Mouse (Mus musculus) lung, adult 18-20 months (tissue): ENCODE data around the gene Pacs2.
A peak's percentile ranks its signal among the peaks of the same experiment; 100 is the strongest.

Experiments used
- DNase-seq, 2 experiments: peaks; one replicate each; pipeline ENCODE4 v3.0.0; 2022; ENCODE audit warnings: mixed read lengths in 2 of 2

The Pacs2 gene

DNA sequence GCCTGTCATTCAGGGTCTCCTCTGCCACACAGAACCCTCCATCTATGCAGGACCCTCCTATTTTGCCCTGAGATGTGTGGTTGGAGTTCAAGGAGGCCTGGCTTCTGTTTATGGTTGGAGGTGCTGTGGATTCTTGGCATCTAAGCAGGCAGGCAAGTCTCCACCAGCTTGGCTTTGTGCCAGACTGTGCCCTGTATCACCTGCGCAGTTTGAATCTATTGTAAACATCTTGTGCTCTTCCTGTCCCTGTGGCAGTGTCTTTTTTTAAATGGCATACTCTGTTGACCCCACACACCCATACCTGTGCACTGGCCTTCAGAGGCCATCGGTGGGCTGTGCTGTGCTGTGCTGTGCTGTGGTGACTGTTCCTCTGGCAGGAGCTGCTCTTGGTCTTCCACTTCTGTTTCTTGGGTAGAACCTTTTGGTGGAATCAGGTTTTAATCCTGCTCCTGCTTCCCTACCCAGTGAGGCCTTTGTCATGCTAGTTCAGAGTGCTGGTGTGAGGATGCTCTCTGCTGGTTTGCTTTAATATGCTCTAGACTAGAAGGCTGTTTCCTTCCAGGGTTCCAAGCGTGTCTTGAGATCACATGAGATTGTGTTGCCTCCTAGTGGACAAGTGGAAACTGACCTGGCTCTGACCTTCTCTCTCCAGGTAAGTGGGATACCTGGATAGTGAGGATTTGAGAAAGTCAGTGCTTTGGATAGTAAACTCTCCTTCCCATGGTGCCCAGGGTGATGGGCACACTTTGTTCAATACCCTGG lies 30.8 kb downstream of the Pacs2 start:
- peak; percentile 27 to 57 for DNase-seq

DNA sequence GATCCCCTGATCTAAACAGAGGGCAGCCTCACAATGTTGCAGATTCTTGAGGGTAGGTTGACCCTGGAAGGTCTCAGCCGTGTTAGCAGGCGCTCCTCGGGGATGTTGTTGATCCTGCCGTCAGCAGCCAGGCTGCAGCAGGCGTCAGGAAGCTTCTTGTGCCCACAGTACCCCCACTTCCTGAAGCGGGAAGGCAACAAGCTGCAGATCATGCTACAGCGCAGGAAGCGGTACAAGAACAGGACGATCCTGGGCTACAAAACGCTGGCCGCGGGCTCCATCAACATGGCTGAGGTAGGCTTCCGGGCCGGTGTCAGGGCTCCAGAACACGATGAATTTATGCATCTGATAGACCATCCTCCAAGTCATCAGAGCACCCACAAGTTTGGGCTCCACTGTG lies 32.6 kb downstream of the Pacs2 start:
- DNase-seq: no peak

DNA sequence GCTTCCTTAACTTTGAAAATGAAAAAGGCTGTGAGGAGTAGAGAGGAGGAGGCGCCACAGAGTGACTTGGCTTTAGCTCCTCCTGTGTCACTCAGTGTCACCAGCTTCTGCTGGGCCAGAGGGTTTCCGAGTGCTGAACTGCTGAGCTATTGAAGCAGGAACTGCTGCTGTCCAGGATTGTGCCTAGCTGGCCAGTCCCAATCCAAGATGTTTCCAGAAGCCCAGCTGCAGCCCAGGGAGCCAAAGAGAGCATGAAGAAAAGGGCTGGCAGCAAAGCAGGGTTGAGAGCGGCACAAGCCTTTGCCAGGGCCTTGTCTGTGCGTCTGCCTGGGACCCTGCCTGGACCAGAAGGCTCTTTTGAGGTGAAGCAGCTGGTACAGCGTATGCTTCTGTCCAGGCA lies 33.8 kb downstream of the Pacs2 start:
- no peak for DNase-seq

DNA sequence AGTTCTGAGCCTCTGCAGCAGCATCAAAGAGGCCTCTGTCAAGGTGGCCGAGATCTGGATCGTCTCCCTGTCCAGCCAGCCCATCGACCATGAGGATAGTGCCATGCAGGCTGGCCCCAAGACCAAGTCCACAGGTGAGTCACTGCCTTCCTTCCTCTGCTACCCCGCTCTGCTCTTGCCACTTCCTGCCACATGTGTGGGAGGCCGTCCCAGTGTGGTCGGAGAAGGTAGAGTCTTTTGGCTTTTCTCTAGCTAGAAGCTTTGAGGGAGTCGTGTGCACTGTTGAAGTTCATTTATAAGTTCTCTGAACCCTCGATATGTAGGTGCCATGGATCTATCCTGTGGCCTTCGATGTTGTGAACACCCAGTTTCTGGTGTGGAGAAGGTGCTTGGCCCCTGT lies 35.5 kb downstream of the Pacs2 start:
- no peak for DNase-seq

DNA sequence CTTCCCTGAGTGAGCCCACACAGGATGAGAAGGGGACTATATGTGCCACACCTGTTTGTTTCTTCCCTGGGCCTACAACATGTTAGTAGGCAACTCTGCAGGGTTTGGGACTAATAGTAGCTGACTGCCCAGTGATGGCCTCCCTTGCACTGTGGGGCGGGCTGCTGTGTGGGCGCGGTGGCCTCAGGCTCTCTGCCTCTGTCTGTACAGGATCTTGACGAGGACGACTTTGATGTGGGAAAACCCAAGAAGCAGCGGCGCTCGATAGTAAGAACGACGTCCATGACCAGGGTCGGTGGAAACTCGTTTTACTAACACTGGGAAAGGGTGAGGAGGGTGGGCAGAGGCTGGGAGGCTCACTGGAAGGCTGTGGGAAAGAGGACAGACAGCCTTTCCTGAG lies 36.4 kb downstream of the Pacs2 start:
- DNase-seq: no peak

DNA sequence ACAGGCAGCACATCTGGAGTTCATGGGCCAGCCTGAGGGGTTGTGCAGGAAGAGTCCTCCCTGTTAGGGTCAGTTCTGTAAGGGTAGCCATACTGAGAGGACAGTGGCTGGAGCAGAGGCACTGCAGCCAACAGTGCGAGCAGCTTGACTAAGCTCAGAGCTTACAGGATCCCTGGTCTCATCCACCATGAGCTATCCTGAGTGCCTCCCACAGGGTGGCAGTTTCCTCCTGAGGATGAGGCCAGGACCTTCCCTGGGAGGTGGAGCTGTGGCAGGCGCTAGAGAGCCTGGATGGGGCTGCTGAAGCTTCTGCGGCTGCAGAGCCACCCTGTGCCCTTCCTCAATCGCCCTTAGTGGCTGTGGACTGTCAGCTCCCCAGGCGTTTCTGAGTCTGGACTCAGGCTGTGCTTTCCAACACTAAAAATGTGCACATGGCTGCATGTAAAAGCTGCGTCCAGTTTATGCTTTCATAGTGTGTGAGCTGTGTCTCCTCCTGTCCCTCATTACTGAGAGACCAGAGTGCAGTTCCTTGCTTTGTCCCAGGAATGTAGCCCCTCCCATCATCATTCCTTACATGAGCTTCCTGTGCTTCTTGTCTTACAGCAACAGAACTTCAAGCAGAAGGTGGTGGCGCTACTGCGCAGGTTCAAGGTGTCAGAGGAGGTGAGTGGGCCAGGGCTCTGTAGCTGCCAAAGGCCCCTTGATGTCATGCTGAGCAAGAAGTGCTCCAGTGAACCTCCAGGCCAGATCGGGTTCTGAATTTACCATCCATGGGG lies 37.5 kb downstream of the Pacs2 start:
- peak in 1 of 2 experiments; percentile 33 for DNase-seq

DNA sequence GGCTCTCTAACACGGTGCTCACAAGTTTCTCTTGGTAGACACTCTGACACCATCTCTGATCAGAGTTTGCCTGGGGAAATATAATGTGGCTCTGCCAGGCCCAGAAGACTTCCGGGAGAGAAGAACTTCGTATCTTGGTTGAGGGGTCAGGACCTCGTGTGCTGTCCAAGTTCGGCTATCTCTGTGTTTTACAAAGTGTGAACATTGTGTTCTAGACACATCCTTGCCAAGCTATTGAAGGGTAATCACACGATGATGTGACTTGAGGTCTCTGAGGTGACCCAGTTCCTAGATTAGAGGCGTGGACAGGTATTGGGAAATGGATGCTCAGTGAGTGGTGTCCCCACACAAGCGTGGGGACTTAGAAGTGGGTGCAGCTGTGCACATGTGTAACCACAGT lies 41.8 kb downstream of the Pacs2 start:
- DNase-seq: no peak

DNA sequence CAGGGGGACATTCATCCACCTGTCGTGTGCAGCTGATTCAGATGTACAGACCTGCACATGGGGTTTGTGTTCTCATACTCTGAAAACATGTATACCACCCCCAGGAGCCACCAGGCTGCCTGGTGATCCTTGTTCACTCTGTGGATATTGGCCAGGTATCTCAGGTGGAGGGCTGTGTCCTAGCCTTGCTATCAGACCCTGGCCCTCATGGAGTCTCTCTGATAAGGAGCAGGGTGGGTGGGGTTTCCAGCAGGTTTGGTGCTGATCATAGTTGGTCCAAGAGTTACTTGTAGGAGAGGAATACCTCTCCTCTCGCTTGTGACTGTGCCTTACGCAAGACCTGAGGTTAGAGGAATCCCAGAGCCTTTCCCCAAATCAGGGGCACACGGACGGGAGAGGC lies 45.9 kb downstream of the Pacs2 start:
- no peak for DNase-seq

DNA sequence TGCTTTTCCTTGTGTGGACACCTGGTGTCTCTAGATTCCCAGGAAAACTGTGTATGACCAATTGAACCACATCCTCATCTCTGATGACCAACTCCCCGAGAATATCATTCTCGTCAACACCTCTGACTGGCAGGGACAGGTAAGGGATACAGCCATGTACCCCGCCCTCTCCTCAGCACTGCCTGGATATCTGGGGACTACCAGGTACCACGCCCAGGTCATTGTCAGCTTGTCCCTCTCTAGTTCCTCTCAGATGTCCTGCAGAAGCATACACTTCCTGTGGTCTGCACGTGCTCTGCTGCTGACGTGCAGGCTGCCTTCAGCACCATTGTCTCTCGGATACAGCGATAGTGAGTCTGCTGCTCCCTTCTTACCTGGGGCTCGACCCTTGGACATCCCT lies 47.3 kb downstream of the Pacs2 start:
- no peak for DNase-seq

DNA sequence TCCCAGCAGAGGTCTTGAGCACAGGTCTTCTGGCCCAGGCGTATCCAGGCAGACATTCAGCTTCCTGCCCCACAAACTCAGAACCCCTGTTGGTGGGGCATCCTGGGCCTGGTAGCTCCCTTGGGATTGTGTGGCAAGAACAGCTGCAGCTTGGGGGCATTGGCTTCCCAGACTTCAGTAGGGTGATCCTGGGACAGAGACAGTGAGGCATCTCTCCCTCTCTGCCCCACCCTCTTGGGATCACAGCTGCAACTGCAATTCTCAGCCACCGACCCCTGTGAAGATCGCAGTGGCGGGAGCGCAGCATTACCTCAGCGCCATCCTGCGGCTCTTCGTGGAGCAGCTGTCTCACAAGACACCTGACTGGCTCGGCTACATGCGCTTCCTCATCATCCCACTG lies 47.9 kb downstream of the Pacs2 start:
- DNase-seq: no peak

DNA sequence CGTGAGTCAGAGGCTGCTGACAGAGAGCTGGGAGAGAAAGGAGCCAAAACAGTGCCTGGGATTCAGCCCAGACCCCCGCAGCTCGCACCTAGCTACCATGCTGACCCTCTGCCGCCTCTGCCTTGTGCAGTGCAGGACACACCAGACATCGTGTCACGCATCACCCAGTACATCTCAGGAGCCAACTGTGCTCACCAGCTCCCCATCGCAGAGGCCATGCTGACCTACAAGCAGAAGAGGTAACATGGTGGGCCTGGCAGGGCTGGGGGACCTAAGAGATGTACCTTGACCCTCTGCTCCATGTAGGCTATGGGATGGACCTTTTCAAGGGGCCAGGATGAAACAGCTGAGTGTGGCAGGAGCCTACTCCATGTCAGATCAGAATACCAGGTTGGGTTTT lies 49.4 kb downstream of the Pacs2 start:
- DNase-seq: no peak

DNA sequence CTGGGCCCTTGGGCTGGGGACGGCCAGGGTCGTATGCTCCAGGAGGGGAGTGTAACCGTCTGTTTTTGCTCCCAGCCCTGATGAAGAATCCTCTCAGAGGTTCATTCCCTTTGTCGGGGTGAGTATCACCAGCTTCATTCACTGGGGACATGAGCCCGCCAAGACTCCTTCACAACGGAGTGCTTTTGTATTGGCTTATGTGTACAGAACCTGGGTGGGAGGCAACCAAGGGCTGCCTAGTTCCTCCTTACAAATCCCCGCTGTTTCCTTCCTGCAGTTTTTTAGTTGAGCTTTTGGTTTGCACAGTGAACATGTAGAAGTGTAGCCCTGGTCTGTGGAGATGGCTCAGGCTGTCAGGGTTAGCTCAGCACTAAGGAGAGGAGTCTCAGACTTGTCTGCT lies 53.7 kb downstream of the Pacs2 start:
- DNase-seq: no peak

DNA sequence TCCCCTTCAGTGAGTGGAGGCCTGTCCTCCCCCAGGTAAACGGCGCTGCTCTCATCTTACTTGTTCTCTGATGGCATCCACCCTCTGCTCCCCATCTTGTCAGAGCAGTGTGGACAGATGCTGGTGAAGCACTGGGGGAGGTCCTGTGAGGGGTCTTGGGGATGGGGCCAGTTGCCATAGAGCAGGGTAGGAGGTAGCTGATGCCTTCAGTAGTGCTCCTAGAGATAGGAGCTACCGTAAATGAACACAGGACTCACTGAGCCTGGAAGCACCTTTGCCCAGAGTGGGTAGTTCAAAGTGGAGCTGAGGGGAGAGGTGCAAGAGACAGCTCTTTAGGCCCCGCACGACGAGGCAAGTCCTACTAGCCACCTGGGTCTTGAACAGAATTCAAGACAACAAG lies 55.1 kb downstream of the Pacs2 start:
- no peak for DNase-seq

DNA sequence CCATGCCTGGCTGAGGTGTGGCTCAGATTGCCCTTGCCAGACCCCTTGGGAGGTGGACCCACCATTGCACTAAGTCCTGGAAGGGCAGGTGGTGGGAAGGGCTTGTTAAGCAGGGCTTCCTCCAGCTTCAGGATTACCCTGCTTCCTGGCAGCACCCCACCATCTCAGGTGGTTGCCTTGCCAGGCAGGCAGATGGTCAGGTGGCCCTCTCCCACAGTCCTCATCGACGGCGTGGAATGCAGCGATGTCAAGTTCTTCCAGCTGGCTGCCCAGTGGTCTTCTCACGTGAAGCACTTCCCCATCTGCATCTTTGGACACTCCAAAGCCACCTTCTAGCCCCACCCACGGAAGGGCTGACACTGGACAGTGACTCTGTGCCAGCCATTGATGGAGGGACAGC lies 57.0 kb downstream of the Pacs2 start:
- no peak for DNase-seq

DNA sequence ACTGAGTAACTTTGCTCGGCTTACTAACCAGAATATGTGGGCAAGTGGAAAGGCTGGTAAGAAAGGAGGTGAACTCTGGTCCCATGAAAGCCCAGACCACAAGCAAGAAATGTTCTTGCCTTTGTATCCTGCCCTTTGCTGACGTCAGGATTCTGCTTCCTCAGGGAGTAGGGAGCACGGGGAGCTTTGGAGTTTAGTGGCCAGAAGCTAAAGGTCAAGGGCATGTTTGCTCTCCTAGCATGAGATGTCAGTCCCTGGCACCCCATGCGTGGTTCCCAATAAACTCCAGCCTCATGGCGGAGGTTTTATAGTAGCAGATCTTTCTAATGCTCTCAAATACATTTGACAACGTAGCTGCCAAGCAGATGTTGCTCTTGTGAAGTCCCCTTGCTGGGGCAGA lies 57.5 kb downstream of the Pacs2 start:
- no peak for DNase-seq

DNA sequence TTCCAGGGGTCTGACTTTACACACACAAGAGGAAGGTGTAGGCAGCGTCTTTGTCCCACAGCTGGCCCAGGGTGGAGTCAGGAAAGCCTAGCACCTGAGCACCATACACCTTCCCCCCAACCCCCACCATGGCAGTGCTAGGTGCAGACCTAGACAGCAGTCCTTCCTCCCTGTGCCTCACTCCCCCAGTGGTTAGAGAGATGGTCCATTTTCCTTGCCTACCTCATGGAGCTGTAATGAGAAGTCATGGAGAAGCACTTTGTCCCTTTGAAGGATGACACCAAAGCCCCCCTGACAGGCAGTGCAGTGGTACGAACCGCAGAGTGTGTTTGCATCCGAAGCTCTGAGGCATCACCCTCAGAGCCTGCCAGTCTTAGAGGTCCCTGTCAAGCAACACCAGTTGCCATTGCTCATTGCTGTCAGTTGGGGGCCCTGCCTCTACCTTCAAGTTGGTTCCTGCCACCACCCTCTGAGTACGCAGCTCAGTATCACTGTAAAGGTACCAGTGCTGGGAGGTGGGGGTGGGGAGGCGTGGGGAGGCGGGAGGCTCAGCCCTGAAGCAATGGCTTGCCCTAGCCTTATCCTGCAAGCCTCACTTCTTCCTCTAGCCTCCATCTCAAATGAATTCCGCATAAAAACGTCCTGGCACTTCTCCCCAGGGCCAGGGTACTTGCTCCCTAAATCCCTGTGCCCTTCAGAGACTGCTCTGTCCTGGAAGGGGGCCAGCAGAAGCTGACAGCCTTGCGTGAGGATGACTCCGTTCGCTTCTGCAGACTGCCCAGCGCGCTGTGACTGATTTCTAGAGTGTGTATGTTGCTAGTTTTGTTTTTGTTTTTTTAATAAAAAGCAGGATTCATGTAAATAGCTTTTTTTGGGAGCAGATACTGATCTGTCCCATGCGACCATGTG lies 59.4 kb downstream of the Pacs2 start:
- DNase-seq: peak in 1 of 2 experiments; percentile 14

DNA sequence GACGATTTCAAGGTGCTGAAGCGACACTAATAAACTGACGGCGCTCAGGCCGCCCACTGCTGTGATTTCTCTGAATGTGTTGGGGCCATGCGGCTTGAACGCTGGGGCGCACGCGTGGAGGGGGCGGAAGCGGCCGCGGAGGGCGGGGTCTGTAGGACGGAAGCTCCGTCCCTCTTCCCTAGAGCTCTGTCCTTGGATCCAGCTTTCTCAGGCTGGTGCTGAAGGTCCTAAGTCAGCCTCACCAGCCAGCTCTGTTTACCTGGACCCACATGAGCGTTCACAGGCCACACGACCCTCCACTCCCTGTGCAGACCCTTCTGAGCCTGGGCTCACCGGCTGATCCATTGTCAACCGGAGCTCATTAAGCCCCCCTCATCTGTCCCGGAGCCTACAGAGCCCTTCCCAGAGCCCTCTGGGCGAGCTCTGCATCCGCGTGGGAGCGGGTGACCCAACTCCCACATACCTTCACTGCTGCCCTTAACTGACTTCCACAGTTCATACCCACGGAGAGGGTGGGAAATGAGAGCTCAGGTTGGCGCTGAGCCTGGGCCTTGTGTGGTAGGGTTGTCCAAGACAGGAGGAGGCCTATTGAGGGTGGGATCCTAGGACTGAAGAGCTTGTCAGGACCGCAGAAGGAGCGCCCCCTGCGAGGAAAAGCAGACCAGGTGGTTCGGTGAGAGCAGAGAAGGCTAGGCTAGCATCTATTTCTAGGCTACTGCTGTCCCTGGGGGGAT lies 60.2 kb downstream of the Pacs2 start, which contains the start of gene Tex22:
Gene Tex22 (plus strand): TSS at position 174 of the 734 bp plus-strand sequence.
- DNase-seq: peak; percentile 86 to 88

DNA sequence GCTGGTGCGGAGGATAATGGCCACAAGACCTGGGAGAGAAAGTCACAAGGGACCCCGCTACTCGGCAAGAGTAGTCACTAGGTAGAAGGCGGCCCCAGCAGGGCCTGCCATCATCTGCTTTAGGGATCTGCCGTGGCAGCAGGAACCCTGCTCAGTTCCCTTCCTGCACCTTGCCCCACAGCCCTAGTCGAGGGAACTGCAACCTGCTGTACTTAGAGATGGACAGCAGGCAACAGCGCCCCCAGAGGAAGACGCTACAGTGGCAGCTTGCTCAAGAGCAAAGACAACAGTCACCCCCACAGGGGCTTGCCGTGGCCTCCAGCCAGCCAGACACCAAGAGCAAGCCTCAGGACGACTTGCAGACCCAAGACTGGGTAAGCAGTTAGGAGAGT lies 60.8 kb downstream of the Pacs2 start:
- peak; percentile 85 to 89 for DNase-seq

DNA sequence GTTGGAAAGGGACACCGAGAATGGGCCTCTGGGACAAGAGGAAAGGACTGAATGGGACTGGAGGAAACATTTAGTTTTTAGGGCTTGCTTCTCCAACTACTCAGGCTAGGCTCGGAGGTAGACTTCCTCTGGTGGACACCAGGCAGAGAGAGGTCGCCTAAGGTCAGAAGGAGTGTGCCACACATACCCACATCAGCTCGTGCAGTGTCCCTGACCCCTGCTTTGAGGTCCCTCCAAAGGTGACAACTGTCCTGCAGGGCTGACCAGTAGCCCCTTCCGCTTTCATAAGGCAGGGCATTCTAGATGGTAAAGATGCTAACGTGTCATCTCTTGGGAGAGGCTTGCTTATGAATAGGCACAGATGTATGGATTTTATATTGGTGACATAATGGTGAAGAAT lies 61.2 kb downstream of the Pacs2 start:
- no peak for DNase-seq

DNA sequence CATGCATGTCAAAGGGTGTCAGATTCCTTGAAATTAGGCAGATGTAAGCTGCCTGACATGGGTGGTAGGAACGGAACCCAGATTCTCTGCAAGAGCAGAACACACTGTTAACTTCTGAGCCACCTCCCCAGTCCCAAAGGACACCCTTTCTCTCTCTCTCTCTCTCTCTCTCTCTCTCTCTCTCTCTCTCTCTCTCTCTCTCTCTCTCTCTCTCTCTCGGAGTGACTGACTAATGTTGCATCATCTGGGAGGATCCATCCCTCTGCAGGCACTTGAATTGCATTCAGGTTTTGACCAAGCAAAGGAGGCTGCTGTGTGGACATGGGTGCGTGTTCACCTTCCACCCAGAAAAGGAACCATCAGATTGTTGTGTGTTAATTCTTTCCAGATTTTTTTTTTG lies 73.0 kb downstream of the Pacs2 start:
- DNase-seq: no peak

DNA sequence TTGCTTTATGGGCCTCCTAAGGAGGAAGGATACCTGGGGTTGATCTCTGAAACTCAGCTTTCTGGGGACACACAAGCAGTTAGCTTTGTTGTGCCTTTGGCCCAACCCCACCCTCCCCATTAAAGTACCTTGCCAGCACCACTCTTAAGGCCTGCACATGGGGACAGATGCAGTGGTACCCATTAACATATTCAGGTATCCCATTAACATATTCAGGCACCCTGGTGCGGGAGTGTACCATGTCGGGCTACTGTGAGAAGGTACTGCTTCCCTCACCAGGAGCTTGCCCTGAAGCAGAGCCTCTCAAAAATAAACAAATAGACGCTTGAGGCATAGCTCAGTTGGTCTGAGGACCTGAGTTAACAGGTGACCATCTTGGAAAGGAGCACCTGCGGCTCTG lies 73.7 kb downstream of the Pacs2 start:
- DNase-seq: no peak

DNA sequence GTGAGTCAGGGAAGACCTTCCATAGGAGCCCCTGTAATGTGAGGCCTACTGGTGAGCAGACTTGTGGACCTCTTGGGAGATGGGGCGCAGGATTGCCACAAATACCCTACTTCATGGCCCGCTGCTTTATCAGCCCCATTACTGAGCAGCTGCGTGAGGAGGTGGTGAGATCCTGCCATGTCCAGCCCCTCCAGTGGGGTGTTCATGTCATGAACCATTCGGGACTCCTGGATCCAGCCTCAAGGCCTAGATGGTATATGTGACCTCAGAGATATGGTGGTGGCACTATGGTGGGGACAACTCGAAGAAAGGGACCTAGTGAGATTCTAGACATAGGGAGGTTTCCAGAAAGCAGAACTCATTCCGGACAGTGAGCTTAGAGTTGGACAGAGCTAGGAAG lies 74.8 kb downstream of the Pacs2 start:
- no peak for DNase-seq

DNA sequence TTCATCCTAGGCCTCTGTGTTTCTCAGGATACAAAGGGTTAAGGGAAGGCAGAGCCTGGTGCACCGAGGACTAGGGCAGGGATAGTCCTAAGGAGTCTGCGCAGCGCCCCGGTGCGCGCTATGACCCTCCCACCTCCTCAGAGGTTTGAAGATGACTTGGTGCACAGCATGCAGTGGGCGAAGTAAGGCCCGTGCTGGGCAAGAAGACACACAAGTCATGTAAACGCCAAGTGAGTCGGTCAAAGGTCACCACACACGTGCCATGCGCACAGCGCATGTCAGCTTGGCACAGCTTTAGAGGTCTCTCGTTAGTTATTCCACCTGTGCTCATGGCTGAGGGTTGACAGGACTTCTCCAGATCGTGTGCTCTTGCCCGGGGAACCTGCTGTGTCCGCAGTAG lies 75.7 kb downstream of the Pacs2 start:
- no peak for DNase-seq
